8 mouse cellular contexts compared by ENCODE assay signal in the genomic region with DNA sequence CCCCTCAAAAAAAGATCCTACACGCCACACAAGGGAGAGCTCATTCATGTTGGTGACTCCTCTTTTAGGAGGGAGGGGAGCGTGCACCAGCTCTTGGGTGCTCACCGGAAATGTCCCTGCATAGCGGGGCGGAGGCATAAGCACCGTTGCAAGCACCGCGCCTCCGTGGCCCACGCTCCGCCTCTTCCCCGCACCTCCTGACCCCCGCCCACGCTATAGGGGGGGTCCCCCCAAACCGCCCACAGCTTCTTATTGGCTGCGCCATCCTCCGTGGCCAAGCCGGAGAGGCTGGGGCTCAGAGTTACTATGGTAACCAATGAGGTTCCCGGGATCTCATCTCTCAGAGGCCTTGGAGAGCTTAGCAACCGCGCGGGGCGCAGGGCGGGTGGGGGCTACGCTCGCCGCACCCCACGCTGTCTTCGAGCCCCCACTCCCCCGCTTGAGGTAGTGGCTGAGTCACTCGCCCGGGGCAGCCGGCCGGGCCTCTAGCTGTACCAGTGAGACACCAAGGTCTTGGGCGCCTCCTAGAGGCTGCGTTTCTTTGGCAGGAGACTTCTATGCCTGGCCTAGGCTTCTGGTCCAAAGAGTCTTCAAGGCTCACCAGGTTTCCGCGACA. TPM values are rescaled to one million over a fixed set of nuclear protein-coding genes. Genes with fewer than 3 reads are reported as not detected.
DNase-seq lines count a peak whose midpoint lies in the region; ATAC-seq lines count a peak whose summit lies in the region.

No protein-coding gene starts in this region.

- peaks cover 63% of the 10 kb centered on the region for H3K27me3 ChIP-seq in hindbrain, embryonic 14.5 days (ENCODE audit: control insufficient read depth, insufficient read depth, low read length)

- peak; percentile 95 for DNase-seq in R1 (ENCODE audit: low read depth, low spot score)
- DNase-seq in cerebellum, postnatal 25 days, result peak; percentile 98
- DNase-seq in frontal cortex, postnatal 25 days (ENCODE audit: low spot score in 2 of 2), result peak; percentile 91 to 92
- DNase-seq in hindbrain, embryonic 14.5 days (ENCODE audit: low spot score), result peak; percentile 90
- DNase-seq in layer of hippocampus, postnatal 25 days (ENCODE audit: extremely low spot score in 1 of 2, low spot score in 1 of 2), result peak; percentile 92 to 94
- DNase-seq in lung, postnatal 14 days, result peak; percentile 96
- peak; percentile 95 for DNase-seq in retina, embryonic 14.5 days (ENCODE audit: low spot score)
- peak; percentile 95 for DNase-seq in thymus, postnatal 4 days

- H3K4me2 ChIP-seq in hindbrain, embryonic 14.5 days (replicated peaks), result peak overlapping the region; percentile 93

- H3K4me1 ChIP-seq in hindbrain, embryonic 14.5 days (replicated peaks; ENCODE audit: control insufficient read depth, insufficient read depth, low read length), result peaks cover 51% of the 10 kb centered on the region

- ATAC-seq in hindbrain, embryonic 14.5 days (ENCODE audit: low FRiP score), result peak; percentile 72

- peak overlapping the region; percentile 50 for H3K4me3 ChIP-seq in hindbrain, embryonic 14.5 days (replicated peaks; ENCODE audit: low read length)

- 0 out of 2 replicates have a peak overlapping the region, but pooled peaks have one; percentile 21 for H3K27ac ChIP-seq in hindbrain, embryonic 14.5 days

- H3K9me3 ChIP-seq in hindbrain, embryonic 14.5 days (ENCODE audit: control insufficient read depth, low read length), result no peaks in the 10 kb centered on the region

- under 1% methylated on average over 38 of the region's 38 CpGs for WGBS in hindbrain, embryonic 14.5 days

- no peaks in the 10 kb centered on the region for H3K36me3 ChIP-seq in hindbrain, embryonic 14.5 days (replicated peaks; ENCODE audit: control insufficient read depth, insufficient read depth)

- H3K9ac ChIP-seq in hindbrain, embryonic 14.5 days, result peak overlapping the region; percentile 38

RNA-seq across cellular contexts. Expression of gene Hic1, which starts 0.9 kb away (rescaled TPM):
- 1.9 and 2.6 TPM in 2 replicates for polyA plus RNA-seq in hindbrain, embryonic 14.5 days (2014; fragmentation: Nextera tagmentation; extraction: Ambion mirVana)
- total RNA-seq in layer of hippocampus, postnatal 25 days (2021), result 1 to 10 TPM; 2.5 to 3.2 TPM

RNA-seq across cellular contexts. Expression of gene Ovca2, which starts 8.4 kb away (rescaled TPM):
- 17.4 and 20.3 TPM in 2 replicates for polyA plus RNA-seq in hindbrain, embryonic 14.5 days (2014; fragmentation: Nextera tagmentation; extraction: Ambion mirVana)
- 10 to 100 TPM; 18.2 to 18.3 TPM for total RNA-seq in layer of hippocampus, postnatal 25 days (2021)

RNA-seq across cellular contexts. Expression of gene Dph1, which starts 20.8 kb away (rescaled TPM):
- polyA plus RNA-seq in hindbrain, embryonic 14.5 days (2014; fragmentation: Nextera tagmentation; extraction: Ambion mirVana), result 13.6 and 14.4 TPM in 2 replicates
- total RNA-seq in layer of hippocampus, postnatal 25 days (2021), result 10 to 100 TPM; 35.4 to 36.1 TPM

RNA-seq across cellular contexts. Expression of gene Rtn4rl1, which starts 23.3 kb away (rescaled TPM):
- polyA plus RNA-seq in hindbrain, embryonic 14.5 days (2014; fragmentation: Nextera tagmentation; extraction: Ambion mirVana), result 8.5 and 10.3 TPM in 2 replicates
- 100 to 1,000 TPM in 1 of 2 experiments, 10 to 100 TPM in 1; 94.7 to 106 TPM for total RNA-seq in layer of hippocampus, postnatal 25 days (2021)

Comparison
In these comparisons a context has a peak if more than half of its experiments do, and no peak if none do; other contexts are left out.
1. Peak in every context shown above with its lines: DNase-seq, ATAC-seq, H3K4me3 ChIP-seq and H3K27ac ChIP-seq.